Mouse (Mus musculus): ENCODE measurements at regions not wholly inside any gene's neighbourhood (a gene's known extent, or its start where the extent isn't known, plus 50 kb on each side); places are given as distances from the start of the nearest gene placed in this dataset.

DNA sequence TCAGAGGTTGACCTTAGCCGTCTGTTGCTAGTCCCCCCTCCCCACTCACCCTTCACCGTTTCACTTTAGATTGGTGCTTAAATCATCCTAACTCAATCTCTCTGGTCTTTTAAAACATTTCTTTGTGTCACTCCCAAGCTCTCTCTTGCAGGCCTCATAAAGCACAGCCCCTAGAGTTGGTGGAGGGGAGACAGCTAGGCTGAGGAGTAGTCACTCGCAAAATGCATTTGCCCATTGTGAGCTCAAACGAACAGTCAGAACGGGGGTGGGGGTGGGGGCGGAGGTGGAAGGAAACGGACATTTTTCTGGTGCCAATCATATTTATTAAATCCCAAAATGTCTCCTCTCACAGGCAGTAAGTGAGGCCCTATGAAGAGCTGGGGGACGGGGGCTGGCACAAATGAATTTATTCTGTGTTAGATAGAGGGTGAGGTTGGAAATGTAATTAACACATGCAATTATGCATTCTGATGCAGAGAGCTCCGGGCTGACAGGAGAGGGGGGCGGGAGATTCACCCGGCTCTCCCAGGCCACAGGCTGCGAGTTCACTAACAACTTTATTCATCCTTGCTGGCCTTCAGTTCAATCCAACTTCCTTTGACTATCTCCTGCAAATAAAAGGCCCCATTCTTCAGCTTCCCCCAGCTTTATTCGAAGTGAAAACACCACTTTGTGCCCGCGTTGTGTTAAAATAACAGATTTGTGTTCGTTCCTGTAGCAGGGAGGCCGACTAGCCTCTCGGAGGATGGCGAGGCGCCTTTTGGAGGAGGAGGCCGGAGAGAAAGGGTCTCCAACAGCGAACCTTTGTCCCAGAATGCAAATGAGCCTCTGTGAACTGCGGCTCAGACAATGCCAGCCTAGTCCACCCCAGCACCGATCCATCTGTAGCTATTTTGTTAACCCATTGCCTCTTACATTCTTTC, 223.7 kb upstream of the Irx5 start:
- Histone ChIP-seq H3K4me2 (ENCODE audit: low read depth, low read length, poor library complexity, severe bottlenecking) (no peak overlapping the region), H3K27me3 (ENCODE audit: insufficient read depth, low read length) (peaks cover 4% of the 10 kb centered on the region; the same call in 1 of the 2 replicates), H3K4me3 (ENCODE audit: low read depth, low read length) (no peak overlapping the region), H3K36me3 (ENCODE audit: insufficient read depth, low read length) (no peaks in the 10 kb centered on the region), H3K27ac (ENCODE audit: low read depth, low read length) (no peak overlapping the region), H3K9me3 (ENCODE audit: low read length) (no peaks in the 10 kb centered on the region), H3K9ac (replicated peaks; ENCODE audit: low read length, poor library complexity, severe bottlenecking) (no peak overlapping the region), H3K4me1 (ENCODE audit: insufficient read depth, low read length) (no peaks in the 10 kb centered on the region)
- ATAC-seq (ENCODE audit: low FRiP score) (peak; percentile 79), DNase-seq (ENCODE audit: low spot score) (peak; percentile 82)
- WGBS, result 21% methylated on average over 24 of the region's 24 CpGs
- no peak for TF ChIP-seq CTCF (IDR thresholded peaks at IDR 0.05)

DNA sequence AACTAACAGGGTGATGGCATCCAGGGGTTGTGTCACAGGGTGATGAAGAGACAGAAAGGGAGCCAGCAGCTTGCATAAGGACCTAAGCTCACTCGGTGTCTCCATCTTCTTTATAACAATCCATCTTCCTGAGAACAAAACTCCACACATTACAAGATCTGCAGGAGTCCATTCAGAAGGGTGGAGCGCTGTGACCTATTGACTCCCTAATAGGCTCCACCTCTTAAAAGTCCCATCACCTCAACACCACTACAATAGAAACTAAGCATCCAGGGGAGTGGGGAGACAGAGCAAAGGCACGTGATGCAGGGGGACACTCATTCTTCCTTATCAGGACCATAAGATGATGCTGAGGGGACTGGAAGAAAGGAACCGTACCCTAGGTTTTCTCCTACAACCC, 224.5 kb upstream of the Irx5 start:
- Histone ChIP-seq H3K4me2 (ENCODE audit: low read depth, low read length, poor library complexity, severe bottlenecking) (no peak overlapping the region), H3K27me3 (ENCODE audit: insufficient read depth, low read length) (peaks cover 4% of the 10 kb centered on the region; the same call in 1 of the 2 replicates), H3K4me1 (ENCODE audit: insufficient read depth, low read length) (no peaks in the 10 kb centered on the region), H3K36me3 (ENCODE audit: insufficient read depth, low read length) (no peaks in the 10 kb centered on the region), H3K9me3 (ENCODE audit: low read length) (no peaks in the 10 kb centered on the region), H3K27ac (ENCODE audit: low read depth, low read length) (no peak overlapping the region), H3K4me3 (ENCODE audit: low read depth, low read length) (no peak overlapping the region), H3K9ac (replicated peaks; ENCODE audit: low read length, poor library complexity, severe bottlenecking) (no peak overlapping the region)
- TF ChIP-seq CTCF (IDR thresholded peaks at IDR 0.05), result no peak
- 39% methylated on average over 4 of the region's 4 CpGs for WGBS
- DNase-seq (ENCODE audit: low spot score) (no peak), ATAC-seq (ENCODE audit: low FRiP score) (no peak)

DNA sequence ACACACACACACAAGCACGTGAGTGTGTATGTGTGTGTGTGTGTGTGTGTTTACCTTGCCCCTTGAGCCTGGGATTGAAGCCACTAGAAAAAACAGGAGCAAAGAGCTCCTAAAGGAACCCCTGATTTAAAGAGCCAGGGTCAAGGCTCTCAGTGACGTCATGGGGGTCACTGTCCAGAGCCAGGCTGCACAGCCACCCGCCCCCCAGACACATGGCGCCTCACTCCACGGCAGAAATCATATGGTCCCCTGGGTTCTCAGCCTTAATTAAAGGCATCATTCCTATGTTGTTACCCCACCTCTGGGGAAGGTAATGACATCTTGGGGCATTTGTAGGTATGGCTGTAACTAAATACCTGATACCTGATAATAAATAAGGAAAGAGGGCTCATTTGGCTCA, 224.9 kb upstream of the Irx5 start:
- Histone ChIP-seq H3K4me1 (ENCODE audit: insufficient read depth, low read length) (no peaks in the 10 kb centered on the region), H3K9me3 (ENCODE audit: low read length) (no peaks in the 10 kb centered on the region), H3K27me3 (ENCODE audit: insufficient read depth, low read length) (peaks cover 4% of the 10 kb centered on the region; the same call in 1 of the 2 replicates), H3K4me2 (ENCODE audit: low read depth, low read length, poor library complexity, severe bottlenecking) (no peak overlapping the region), H3K36me3 (ENCODE audit: insufficient read depth, low read length) (no peaks in the 10 kb centered on the region), H3K4me3 (ENCODE audit: low read depth, low read length) (no peak overlapping the region), H3K9ac (replicated peaks; ENCODE audit: low read length, poor library complexity, severe bottlenecking) (no peak overlapping the region), H3K27ac (ENCODE audit: low read depth, low read length) (no peak overlapping the region)
- DNase-seq (ENCODE audit: low spot score) (no peak), ATAC-seq (ENCODE audit: low FRiP score) (no peak)
- 72% methylated on average over 5 of the region's 5 CpGs for WGBS
- TF ChIP-seq CTCF (IDR thresholded peaks at IDR 0.05), result no peak

DNA sequence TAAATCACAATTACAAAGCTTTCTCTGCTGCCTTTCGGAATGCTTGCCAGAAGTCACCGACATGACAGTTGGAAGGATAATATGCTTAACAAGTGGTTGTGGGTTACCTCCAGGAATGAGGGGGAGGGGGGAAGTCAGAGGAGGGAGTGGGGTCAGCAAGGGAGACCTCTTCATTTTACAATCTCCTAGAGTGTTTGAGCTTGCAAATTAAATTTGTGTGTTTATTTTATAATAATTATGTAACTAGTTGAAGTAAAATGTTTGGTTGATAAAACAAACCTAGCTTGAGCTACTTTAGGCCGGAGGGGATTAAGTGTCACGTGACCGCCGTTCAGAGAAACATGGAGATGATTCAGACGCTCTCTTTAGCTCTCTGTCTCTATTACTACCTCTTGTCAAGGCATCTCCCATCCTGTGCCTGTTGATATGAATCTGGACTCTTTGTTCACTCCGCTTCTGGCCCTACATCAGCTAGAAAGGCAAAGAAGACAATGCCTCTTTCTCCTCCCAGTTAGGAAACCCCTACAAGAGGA, 227.3 kb upstream of the Irx5 start:
- no peak for ATAC-seq (ENCODE audit: low FRiP score)
- Histone ChIP-seq H3K9me3 (ENCODE audit: low read length) (no peaks in the 10 kb centered on the region), H3K4me1 (ENCODE audit: insufficient read depth, low read length) (no peaks in the 10 kb centered on the region), H3K4me3 (ENCODE audit: low read depth, low read length) (no peak overlapping the region), H3K27me3 (ENCODE audit: insufficient read depth, low read length) (no peaks in the 10 kb centered on the region), H3K9ac (replicated peaks; ENCODE audit: low read length, poor library complexity, severe bottlenecking) (no peak overlapping the region), H3K27ac (ENCODE audit: low read depth, low read length) (no peak overlapping the region), H3K36me3 (ENCODE audit: insufficient read depth, low read length) (no peaks in the 10 kb centered on the region), H3K4me2 (ENCODE audit: low read depth, low read length, poor library complexity, severe bottlenecking) (no peak overlapping the region)
- no peak for DNase-seq (ENCODE audit: low spot score)
- WGBS, result 48% methylated on average over 8 of the region's 8 CpGs
- no peak for TF ChIP-seq CTCF (IDR thresholded peaks at IDR 0.05)

DNA sequence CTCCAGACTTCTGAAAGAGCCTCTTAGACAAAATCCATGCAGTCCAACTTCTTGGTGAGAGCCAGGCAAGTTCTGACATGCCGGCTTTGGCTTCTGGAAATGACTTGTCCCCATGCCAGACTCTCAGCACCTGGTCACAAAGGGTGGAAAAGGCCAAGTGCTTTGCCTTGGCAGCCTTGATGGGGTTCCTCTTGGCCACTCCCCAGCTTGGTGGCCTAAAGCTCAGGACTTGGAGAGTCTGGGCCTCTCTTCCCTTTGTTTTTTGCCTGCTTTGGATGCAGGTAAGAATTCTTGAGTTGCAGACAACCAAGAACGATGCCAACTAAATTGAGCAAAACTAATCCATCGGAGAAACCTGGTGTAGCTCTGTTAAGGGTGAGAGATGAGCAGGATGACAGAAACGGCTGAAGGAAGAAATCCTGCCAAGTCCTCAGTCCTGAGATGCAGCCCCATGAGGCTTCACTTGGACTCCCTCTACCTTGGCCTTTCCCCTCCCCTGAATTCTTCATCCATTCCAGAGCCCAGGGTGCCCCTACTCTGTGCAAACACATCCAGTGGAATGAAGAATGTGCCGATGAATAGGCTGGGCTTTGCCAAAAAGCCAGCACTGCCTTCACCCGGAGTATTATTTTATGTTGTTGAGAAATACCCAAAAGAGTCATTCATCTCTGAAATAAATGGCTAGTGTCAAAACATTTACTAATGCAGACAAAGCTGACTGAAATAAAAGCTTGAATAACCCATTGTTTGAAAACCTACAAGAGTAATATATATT, 228.0 kb upstream of the Irx5 start:
- Histone ChIP-seq H3K4me3 (ENCODE audit: low read depth, low read length) (no peak overlapping the region), H3K27me3 (ENCODE audit: insufficient read depth, low read length) (no peaks in the 10 kb centered on the region), H3K4me2 (ENCODE audit: low read depth, low read length, poor library complexity, severe bottlenecking) (no peak overlapping the region), H3K36me3 (ENCODE audit: insufficient read depth, low read length) (no peaks in the 10 kb centered on the region), H3K4me1 (ENCODE audit: insufficient read depth, low read length) (no peaks in the 10 kb centered on the region), H3K9me3 (ENCODE audit: low read length) (no peaks in the 10 kb centered on the region), H3K9ac (replicated peaks; ENCODE audit: low read length, poor library complexity, severe bottlenecking) (no peak overlapping the region), H3K27ac (ENCODE audit: low read depth, low read length) (no peak overlapping the region)
- ATAC-seq (ENCODE audit: low FRiP score), result no peak
- TF ChIP-seq CTCF (IDR thresholded peaks at IDR 0.05), result no peak
- WGBS, result 62% methylated on average over 6 of the region's 6 CpGs
- DNase-seq (ENCODE audit: low spot score), result peak; percentile 59

Measured in midbrain, postnatal 0 days (tissue).